In genomic region chr8:78623972-78624371, GRCm38 (mm10) we compare ENCODE assay signal across 15 mouse cellular contexts.
DNase-seq lines count a peak whose midpoint lies in the region; ATAC-seq and TF ChIP-seq lines count a peak whose summit lies in the region.
"Had no signal": no experiment of that assay in that cellular context is flagged by ENCODE, and none has a peak within 500 bp of the region (broad histone marks: within the 10 kb centered on the region; RNA-seq: fewer than 3 reads in every experiment).

No protein-coding gene starts in this region.

- no peak overlapping the region for H3K4me3 ChIP-seq in liver, adult 2 months (ENCODE audit: insufficient read depth, low read depth, low read length)
- H3K4me3 ChIP-seq: forebrain, embryonic 13.5 days; intestine, embryonic 15.5 days had no signal

- DNase-seq in liver, adult 2 months (ENCODE audit: extremely low read depth, low read depth, low spot score) = peak; percentile 27
- DNase-seq in liver = no peak
- peak; percentile 70 to 73 for DNase-seq in B cell, adult 2 months
- DNase-seq in T-cell, adult 2 months (ENCODE audit: low spot score) = peak; percentile 30
- DNase-seq in embryo, embryonic 10 days (ENCODE audit: low spot score) = no peak
- no peak for DNase-seq in adrenal gland, adult 2 months
- no peak for DNase-seq in yolk sac, embryonic 10.5 days (ENCODE audit: low spot score)
- DNase-seq: cerebellum, postnatal 25 days; gastrocnemius, postnatal 14 days; heart, postnatal 10 days; right cerebral cortex, postnatal 4 days; thymus, postnatal 14 days had no signal

- no peak overlapping the region for H3K9ac ChIP-seq in liver, adult 2 months (ENCODE audit: low read depth, low read length)
- H3K9ac ChIP-seq: forebrain, embryonic 13.5 days; intestine, embryonic 15.5 days had no signal

- no peaks in the 10 kb centered on the region for H3K36me3 ChIP-seq in liver, adult 2 months (ENCODE audit: control insufficient read depth, insufficient read depth, low read length)
- H3K36me3 ChIP-seq: intestine, embryonic 15.5 days had no signal

- no peaks in the 10 kb centered on the region for H3K4me1 ChIP-seq in liver, adult 2 months (ENCODE audit: control insufficient read depth, insufficient read depth, low read length)
- H3K4me1 ChIP-seq: forebrain, embryonic 13.5 days had no signal

- H3K79me2 ChIP-seq in liver, adult 2 months (ENCODE audit: control insufficient read depth, insufficient read depth, low read length) = no peaks in the 10 kb centered on the region

- no peaks in the 10 kb centered on the region for H3K27me3 ChIP-seq in liver, adult 2 months (ENCODE audit: control insufficient read depth, insufficient read depth, low read length)
- H3K27me3 ChIP-seq: forebrain, embryonic 13.5 days; intestine, embryonic 15.5 days had no signal

- TF ChIP-seq CTCF in liver, adult 2 months (IDR thresholded peaks at IDR 0.05; ENCODE audit: low read depth, low read length) = no peak

- TF ChIP-seq POLR2A in liver, adult 2 months (IDR thresholded peaks at IDR 0.05; ENCODE audit: extremely low read depth, insufficient read depth, low read length) = no peak

- no peak overlapping the region for H3K27ac ChIP-seq in liver, adult 2 months (replicated peaks; ENCODE audit: insufficient read depth, low read depth, low read length)
- H3K27ac ChIP-seq: forebrain, embryonic 13.5 days; intestine, embryonic 15.5 days had no signal

- WGBS in liver, adult 2 months = 70% methylated on average over 5 of the region's 5 CpGs

- peak; percentile 99 for ATAC-seq in megakaryocyte progenitor cell, adult 5-6 weeks (replicated peaks; ENCODE audit: poor library complexity)
- ATAC-seq: forebrain, embryonic 13.5 days; intestine, embryonic 15.5 days had no signal

Comparison
In these comparisons a context has a peak if more than half of its experiments do, and no peak if none do; other contexts are left out.
1. DNase-seq: peak in liver, adult 2 months (single experiment), B cell, adult 2 months (2 of 2) and T-cell, adult 2 months (single experiment); none in liver (single experiment), embryo, embryonic 10 days (single experiment), adrenal gland, adult 2 months (single experiment) and yolk sac, embryonic 10.5 days (single experiment).